Mouse (Mus musculus): ENCODE data around the gene Ccdc122. TPM values are rescaled to one million over a fixed set of nuclear protein-coding genes. Genes with fewer than 3 reads are reported as not detected.

Gene Ccdc122
- polyA plus RNA-seq, 1 experiment, result 9.7 TPM

- DNase-seq (ENCODE audit: low spot score), result no peak
Observed at GRCm38 (mm10) chr14:77130612-77131011, 94.0 kb downstream of the Ccdc122 start.

- DNase-seq (ENCODE audit: low spot score), result no peak
Observed at GRCm38 (mm10) chr14:77136936-77137335, 100.4 kb downstream of the Ccdc122 start.

- DNase-seq (ENCODE audit: low spot score), result peak; percentile 34
Observed at GRCm38 (mm10) chr14:77141324-77142282, 105.0 kb downstream of the Ccdc122 start.

- DNase-seq (ENCODE audit: low spot score), result no peak
Observed at GRCm38 (mm10) chr14:77145103-77145502, 108.5 kb downstream of the Ccdc122 start.

GRCm38 (mm10) chr14:77147635-77148034, 111.1 kb downstream of the Ccdc122 start:
- DNase-seq (ENCODE audit: low spot score), result no peak

GRCm38 (mm10) chr14:77150556-77150955, 114.0 kb downstream of the Ccdc122 start:
- DNase-seq (ENCODE audit: low spot score), result no peak

GRCm38 (mm10) chr14:77151431-77151830, 114.9 kb downstream of the Ccdc122 start:
- no peak for DNase-seq (ENCODE audit: low spot score)

GRCm38 (mm10) chr14:77156222-77156910, 119.8 kb downstream of the Ccdc122 start, which contains the start of gene Enox1:
TSS of gene Enox1 (plus strand) at chr14:77156763.
- peak; percentile 33 for DNase-seq (ENCODE audit: low spot score)

GRCm38 (mm10) chr14:77156911-77157504, 120.4 kb downstream of the Ccdc122 start:
- DNase-seq (ENCODE audit: low spot score), result peak; percentile 23

GRCm38 (mm10) chr14:77157505-77157911, 120.9 kb downstream of the Ccdc122 start:
- DNase-seq (ENCODE audit: low spot score), result peak; percentile 23

GRCm38 (mm10) chr14:77159397-77159796, 122.8 kb downstream of the Ccdc122 start:
- no peak for DNase-seq (ENCODE audit: low spot score)

Other genes starting within 250 kb of the Ccdc122 start
- gene Lacc1, start 132 bp downstream of the Ccdc122 start, polyA plus RNA-seq (2012; rRNA removed), result 16.4 and 21.0 TPM in 2 replicates
- gene Enox1, start 120.0 kb downstream of the Ccdc122 start, polyA plus RNA-seq (2012; rRNA removed), result 1.6 and 1.8 TPM in 2 replicates

All from urinary bladder, adult 2 months (tissue).